Mouse (Mus musculus): ENCODE data around the gene Prmt9. TPM values are rescaled to one million over a fixed set of nuclear protein-coding genes. Genes with fewer than 3 reads are reported as not detected.

Gene Prmt9
- polyA plus RNA-seq (2016; fragmentation: Nextera tagmentation; extraction: Ambion mirVana), result 12.7 and 13.1 TPM in 2 replicates

DNA sequence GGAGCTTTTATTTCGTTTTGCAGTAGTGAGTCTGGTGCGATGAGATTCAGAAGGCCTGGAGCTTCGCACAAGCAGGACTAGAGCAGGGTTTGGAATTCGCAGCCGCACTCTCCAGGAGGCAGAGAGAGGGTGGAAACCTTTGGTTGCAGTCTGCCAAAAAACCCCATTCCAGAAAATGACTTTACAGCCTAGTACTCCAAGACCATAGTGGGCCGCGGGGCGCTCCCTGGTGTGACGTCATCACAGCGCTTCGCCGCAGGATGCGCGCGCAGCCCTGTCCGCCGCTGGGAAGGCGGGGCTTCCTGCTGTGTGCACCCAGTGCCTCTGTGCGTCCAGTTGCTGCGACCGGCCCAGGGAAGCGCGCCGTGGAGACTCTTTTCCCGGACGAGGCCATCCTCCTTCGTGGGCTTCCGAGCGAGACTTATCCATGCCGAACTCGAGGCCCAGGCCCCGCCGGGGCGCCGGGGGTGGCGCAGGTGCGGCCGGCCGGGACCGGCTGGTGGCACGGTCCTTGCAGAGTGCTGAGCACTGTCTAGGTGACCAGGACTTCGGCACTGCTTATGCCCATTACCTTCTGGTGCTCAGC is at the start of gene Prmt9:
TSS of gene Prmt9 (plus strand) at position 277 of the 586 bp plus-strand sequence.
- no peaks in the 10 kb centered on the region for H3K27me3 ChIP-seq (replicated peaks)
- H3K4me3 ChIP-seq, result peak within 1 kb of the TSS; percentile 74
- H3K4me2 ChIP-seq, result peak within 1 kb of the TSS; percentile 83
- peak; percentile 94 for ATAC-seq
- peak within 1 kb of the TSS; percentile 84 for H3K9ac ChIP-seq
- 4% methylated on average over 42 of the region's 42 CpGs for WGBS (ENCODE audit: insufficient replicate concordance)
- peaks cover 33% of the 10 kb centered on the region for H3K36me3 ChIP-seq
- peak within 1 kb of the TSS; percentile 83 for H3K27ac ChIP-seq
- H3K9me3 ChIP-seq (replicated peaks), result no peaks in the 10 kb centered on the region; the same call in 1 of the 2 replicates
- H3K4me1 ChIP-seq, result peaks cover 28% of the 10 kb centered on the region

DNA sequence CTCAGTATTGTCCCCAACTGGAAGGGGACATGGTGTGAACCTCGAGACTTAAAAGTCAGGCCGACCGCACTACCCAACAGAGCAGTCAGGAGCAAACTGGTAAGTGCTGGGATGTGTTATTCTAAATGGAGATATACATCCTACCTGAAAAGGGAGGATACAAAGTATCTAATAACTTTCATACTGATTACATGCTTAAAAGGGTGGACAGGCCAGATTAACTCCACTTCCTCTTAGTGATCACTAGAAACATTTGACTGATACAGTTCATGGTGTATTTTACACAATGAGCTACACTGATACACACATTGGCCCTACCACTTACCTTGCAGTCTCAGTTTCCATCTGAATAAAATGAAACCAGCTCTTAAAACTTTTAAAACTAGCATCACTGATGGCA is 48.9 kb upstream of the Prmt9 start:
- Histone ChIP-seq H3K4me2 (no peak overlapping the region), H3K4me1 (peaks cover 44% of the 10 kb centered on the region), H3K9ac (no peak overlapping the region), H3K9me3 (replicated peaks) (no peaks in the 10 kb centered on the region), H3K27ac (no peak overlapping the region), H3K27me3 (replicated peaks) (no peaks in the 10 kb centered on the region), H3K4me3 (no peak overlapping the region), H3K36me3 (no peaks in the 10 kb centered on the region)
- WGBS (ENCODE audit: insufficient replicate concordance), result 84% methylated on average over 3 of the region's 3 CpGs
- no peak for ATAC-seq

DNA sequence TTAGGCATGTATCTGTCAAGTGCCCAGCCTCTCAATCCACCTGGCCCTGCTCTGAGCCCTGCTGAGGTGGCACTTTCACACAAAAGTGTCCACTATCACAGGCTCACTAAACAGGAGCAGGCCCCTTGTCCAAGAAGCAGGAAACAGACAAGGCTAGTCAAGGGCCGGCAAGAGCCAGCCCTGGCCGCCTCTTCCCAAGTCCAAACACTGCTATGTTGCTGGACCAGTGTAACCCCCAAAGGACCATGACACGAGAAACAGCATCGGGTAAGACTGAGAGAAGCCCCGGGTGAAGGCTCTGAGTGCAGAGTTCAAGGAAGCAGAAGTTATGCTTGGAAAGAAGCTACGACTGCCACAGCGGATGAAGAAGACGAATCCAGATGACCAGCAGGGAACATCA is 48.1 kb upstream of the Prmt9 start:
- Histone ChIP-seq H3K9me3 (replicated peaks) (no peaks in the 10 kb centered on the region), H3K36me3 (no peaks in the 10 kb centered on the region), H3K27me3 (replicated peaks) (no peaks in the 10 kb centered on the region), H3K27ac (no peak overlapping the region), H3K4me1 (peaks cover 46% of the 10 kb centered on the region), H3K4me3 (no peak overlapping the region), H3K9ac (no peak overlapping the region), H3K4me2 (no peak overlapping the region)
- ATAC-seq, result no peak
- WGBS (ENCODE audit: insufficient replicate concordance), result 68% methylated on average over 8 of the region's 8 CpGs

DNA sequence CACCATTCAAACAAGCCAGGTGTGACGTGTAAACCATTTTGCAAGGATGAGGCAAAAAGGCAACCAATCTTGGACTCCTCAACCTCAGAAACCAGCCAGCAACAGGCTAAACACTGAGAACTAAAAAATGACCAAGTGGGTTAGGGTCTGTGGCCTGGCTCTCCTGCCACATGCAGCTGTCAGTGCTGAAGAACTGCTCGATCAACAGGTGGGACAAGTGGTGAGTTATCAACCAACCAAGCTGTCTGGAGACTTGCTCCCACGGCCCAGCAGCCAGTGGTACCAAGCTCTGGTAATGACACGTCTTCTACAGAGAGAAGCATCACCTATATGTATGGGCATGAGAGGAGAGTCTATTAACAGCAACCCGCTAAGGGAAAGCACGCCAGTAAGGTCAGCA is 46.6 kb upstream of the Prmt9 start:
- H3K9ac ChIP-seq, result no peak overlapping the region
- H3K4me1 ChIP-seq, result peaks cover 33% of the 10 kb centered on the region
- no peaks in the 10 kb centered on the region for H3K36me3 ChIP-seq
- H3K27ac ChIP-seq, result no peak overlapping the region
- H3K4me2 ChIP-seq, result no peak overlapping the region
- no peak for ATAC-seq
- no peak overlapping the region for H3K4me3 ChIP-seq
- no peaks in the 10 kb centered on the region for H3K27me3 ChIP-seq (replicated peaks)
- H3K9me3 ChIP-seq (replicated peaks), result no peaks in the 10 kb centered on the region
- WGBS (ENCODE audit: insufficient replicate concordance), result 74% methylated on average over 6 of the region's 6 CpGs

DNA sequence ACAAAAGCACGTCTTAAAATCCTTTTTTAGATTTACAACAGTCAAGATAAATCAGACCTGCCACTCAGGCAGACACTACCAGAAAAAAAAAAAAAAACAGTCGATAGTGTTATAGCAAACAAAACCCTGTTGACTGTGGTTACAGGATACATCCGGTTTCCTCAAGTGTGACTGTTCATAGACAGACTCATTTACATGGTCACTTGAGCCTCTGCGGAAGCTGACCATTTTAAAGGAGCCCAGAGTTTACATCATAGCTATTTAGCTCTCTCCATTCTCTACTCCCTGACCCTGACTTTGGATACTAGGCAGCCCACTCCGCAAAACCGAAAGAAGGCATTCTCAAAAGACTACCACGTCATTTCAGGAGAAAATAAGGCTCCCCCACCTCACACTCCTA is 42.7 kb upstream of the Prmt9 start:
- Histone ChIP-seq H3K9ac (no peak overlapping the region), H3K4me2 (no peak overlapping the region), H3K27me3 (replicated peaks) (no peaks in the 10 kb centered on the region), H3K27ac (no peak overlapping the region), H3K36me3 (no peaks in the 10 kb centered on the region), H3K4me3 (no peak overlapping the region), H3K4me1 (peaks cover 30% of the 10 kb centered on the region), H3K9me3 (replicated peaks) (no peaks in the 10 kb centered on the region)
- 65% methylated on average over 7 of the region's 7 CpGs for WGBS (ENCODE audit: insufficient replicate concordance)
- ATAC-seq, result no peak

DNA sequence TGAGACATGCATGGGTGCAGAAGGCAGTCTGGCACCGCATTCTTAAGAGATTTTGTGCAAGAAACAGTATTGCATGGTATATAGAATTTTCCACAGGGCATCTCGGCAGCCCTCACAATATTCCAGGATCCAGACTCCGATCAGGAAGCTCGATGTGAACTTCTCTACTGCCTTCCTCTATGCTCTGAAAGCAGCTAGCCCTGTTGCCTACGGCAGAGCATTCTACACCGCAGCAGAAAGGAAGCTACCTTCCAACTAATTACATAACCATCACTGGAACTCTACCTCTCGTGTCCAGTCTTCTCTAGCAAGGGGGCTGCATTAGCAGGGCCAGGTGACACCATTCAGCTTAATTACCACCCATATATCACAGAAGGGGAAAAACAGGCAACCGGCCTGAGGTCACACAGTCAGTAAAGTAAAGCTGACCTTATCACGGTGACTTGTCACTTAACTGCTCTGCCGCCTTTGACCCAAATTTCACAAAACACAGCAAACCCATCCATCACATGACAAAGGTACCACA is 41.6 kb upstream of the Prmt9 start:
- Histone ChIP-seq H3K4me1 (peaks cover 29% of the 10 kb centered on the region), H3K9ac (no peak overlapping the region), H3K27me3 (replicated peaks) (no peaks in the 10 kb centered on the region), H3K36me3 (no peaks in the 10 kb centered on the region), H3K9me3 (replicated peaks) (no peaks in the 10 kb centered on the region), H3K27ac (no peak overlapping the region), H3K4me2 (no peak overlapping the region), H3K4me3 (no peak overlapping the region)
- WGBS (ENCODE audit: insufficient replicate concordance), result 67% methylated on average over 10 of the region's 10 CpGs
- ATAC-seq, result no peak

DNA sequence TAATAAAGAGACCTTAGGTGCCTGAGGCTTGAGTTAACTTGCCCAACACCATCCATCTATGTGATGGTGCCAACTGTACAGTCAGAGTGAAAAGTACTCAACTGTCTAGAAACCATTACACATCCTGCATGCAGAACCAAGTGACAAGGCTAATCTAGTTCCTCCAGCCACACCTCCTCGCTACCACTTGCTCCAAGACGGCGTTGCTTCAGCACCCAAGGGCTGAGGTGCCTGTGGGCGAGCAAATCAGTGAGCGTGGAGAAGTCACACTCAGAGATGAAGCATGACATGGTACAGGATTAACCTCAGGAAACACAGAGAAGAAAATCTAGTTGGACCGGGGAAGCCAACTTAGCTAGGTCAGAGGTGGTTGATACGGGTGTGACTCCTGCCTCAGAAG is 40.2 kb upstream of the Prmt9 start:
- no peaks in the 10 kb centered on the region for H3K36me3 ChIP-seq
- no peaks in the 10 kb centered on the region for H3K9me3 ChIP-seq (replicated peaks)
- H3K4me1 ChIP-seq, result peaks cover 26% of the 10 kb centered on the region
- H3K27ac ChIP-seq, result no peak overlapping the region
- no peak overlapping the region for H3K4me3 ChIP-seq
- H3K4me2 ChIP-seq, result 0 out of 2 replicates have a peak overlapping the region, but pooled peaks have one; percentile 8
- H3K27me3 ChIP-seq (replicated peaks), result no peaks in the 10 kb centered on the region
- WGBS (ENCODE audit: insufficient replicate concordance), result 36% methylated on average over 7 of the region's 7 CpGs
- no peak for ATAC-seq
- H3K9ac ChIP-seq, result no peak overlapping the region

DNA sequence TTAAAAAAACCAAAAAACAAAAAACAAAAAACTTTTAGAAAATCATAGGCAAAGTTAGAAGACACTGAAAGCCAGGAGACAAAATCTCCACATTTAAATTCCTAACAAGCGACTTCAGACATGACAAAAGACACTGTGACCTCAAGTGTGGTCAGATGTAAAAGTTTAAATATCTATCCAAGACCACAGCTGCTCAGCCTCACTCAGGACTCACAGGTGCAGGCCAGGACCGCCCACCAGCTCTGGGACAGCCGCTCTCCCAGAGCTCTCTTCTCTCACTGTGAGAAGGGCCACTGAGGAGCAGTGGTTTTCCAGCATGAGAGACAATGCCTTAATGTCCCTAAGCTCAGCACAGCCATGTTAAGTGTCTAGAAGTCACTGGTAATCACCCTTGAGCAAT is 38.8 kb upstream of the Prmt9 start:
- H3K9ac ChIP-seq, result no peak overlapping the region
- H3K4me3 ChIP-seq, result no peak overlapping the region
- no peak for ATAC-seq
- H3K4me2 ChIP-seq, result no peak overlapping the region
- 72% methylated on average over 3 of the region's 3 CpGs for WGBS (ENCODE audit: insufficient replicate concordance)
- peaks cover 35% of the 10 kb centered on the region for H3K4me1 ChIP-seq
- no peaks in the 10 kb centered on the region for H3K9me3 ChIP-seq (replicated peaks)
- no peaks in the 10 kb centered on the region for H3K27me3 ChIP-seq (replicated peaks)
- no peak overlapping the region for H3K27ac ChIP-seq
- H3K36me3 ChIP-seq, result no peaks in the 10 kb centered on the region

DNA sequence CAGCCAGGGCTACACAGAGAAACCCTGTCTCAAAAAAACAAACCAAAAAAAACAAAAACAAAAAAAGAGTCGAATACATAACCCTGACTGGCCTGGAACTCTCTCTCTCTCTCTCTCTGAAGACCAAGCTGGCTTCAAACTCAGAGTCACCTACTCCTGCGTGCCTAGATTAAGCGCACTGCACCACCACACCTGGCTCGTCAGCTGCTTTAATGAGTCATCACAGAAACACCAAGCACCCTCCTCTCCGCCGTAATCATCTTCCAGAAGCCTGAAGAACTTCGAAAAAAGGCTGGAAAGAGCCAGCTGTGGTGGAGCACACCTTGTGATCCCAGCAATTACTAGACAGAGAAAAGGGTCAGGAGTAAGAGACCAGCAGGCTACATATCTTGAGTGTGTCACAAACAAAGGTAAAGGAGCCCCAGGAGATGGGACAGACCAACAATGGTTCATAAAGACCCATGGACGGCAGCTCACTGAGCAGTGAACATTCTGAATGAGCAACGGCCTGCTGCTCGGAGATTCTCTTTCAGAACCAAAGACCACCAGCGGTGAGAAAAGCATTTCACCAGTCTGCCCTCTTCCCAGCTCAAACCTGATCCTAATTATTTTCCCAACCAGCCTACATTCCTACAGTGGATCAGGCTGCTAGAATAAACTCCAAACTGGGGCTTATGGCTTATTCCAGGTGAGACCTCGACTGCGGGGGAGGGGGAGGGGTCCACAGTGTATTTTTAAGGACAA is 37.3 kb upstream of the Prmt9 start:
- H3K27me3 ChIP-seq (replicated peaks), result no peaks in the 10 kb centered on the region
- H3K9me3 ChIP-seq (replicated peaks), result no peaks in the 10 kb centered on the region
- H3K9ac ChIP-seq, result no peak overlapping the region
- no peaks in the 10 kb centered on the region for H3K36me3 ChIP-seq
- peaks cover 48% of the 10 kb centered on the region for H3K4me1 ChIP-seq
- WGBS (ENCODE audit: insufficient replicate concordance), result 70% methylated on average over 13 of the region's 13 CpGs
- ATAC-seq, result no peak
- H3K4me2 ChIP-seq, result no peak overlapping the region
- H3K4me3 ChIP-seq, result no peak overlapping the region
- no peak overlapping the region for H3K27ac ChIP-seq

DNA sequence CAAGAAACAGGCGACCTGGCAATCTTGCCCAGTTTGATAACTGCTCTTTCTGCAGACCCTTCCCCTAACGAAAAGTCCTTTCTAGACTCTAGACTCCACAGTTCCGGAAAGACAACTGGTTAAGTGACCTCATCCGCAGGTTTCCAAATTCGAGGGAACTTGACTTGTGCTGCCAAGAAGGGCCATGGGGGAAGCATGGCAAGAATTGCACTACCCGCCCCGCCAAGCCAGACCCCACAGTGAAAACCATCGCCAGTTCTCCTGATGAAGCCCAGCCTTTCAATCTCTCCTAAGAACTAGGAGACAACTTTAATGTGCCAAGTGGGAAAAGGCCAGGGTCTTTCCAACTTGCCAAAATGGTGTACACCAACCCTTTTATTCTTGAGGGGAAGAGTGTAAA is 34.0 kb upstream of the Prmt9 start:
- H3K9me3 ChIP-seq (replicated peaks), result no peaks in the 10 kb centered on the region
- no peaks in the 10 kb centered on the region for H3K27me3 ChIP-seq (replicated peaks)
- H3K4me2 ChIP-seq, result no peak overlapping the region
- no peak overlapping the region for H3K4me3 ChIP-seq
- no peak overlapping the region for H3K9ac ChIP-seq
- WGBS (ENCODE audit: insufficient replicate concordance), result 77% methylated on average over 8 of the region's 8 CpGs
- peaks cover 57% of the 10 kb centered on the region for H3K4me1 ChIP-seq
- H3K36me3 ChIP-seq, result no peaks in the 10 kb centered on the region
- no peak overlapping the region for H3K27ac ChIP-seq
- no peak for ATAC-seq

DNA sequence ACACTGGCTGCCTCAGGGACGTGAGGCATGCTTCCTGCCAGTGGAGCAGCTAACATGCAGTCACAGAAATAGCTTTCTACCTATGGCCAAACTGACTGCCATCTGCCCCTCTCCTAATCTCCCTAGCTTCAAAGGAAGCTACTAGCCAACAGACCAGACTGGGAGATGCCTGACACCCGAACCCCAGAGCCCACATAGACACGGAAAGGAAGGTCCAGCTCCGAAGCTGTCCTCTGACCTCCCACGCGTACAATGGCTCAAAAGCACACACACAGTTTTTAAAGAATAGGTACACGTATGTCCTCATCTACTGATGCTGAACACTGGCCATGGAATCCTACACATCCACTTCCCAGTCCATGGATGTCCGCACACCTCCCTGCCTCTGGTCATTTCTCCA is 33.4 kb upstream of the Prmt9 start:
- H3K9me3 ChIP-seq (replicated peaks), result no peaks in the 10 kb centered on the region
- no peak overlapping the region for H3K27ac ChIP-seq
- H3K4me3 ChIP-seq, result peak overlapping the region; percentile 84
- ATAC-seq, result no peak
- 55% methylated on average over 8 of the region's 8 CpGs for WGBS (ENCODE audit: insufficient replicate concordance)
- peaks cover 52% of the 10 kb centered on the region for H3K4me1 ChIP-seq
- no peaks in the 10 kb centered on the region for H3K36me3 ChIP-seq
- no peak overlapping the region for H3K9ac ChIP-seq
- H3K27me3 ChIP-seq (replicated peaks), result no peaks in the 10 kb centered on the region
- H3K4me2 ChIP-seq, result peak overlapping the region; percentile 96

DNA sequence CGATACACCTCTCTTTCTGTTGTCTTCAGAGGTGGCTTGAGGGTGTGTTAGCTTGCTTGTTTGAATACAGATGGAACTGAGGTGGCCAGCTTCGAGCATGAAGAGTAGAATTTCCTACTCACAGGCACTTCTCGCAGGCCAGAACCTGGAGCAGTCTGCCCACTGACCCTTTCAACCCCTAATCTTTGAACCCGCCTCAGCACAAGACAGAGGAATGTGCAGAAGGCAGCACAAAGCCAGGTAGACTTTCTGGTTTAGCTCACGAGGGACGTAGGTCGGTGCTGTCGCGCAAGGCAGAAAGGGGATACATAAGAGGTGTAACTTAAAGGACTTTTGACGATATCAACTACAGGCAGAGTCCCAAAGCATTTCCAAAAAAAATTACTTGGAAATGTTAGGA is 32.4 kb upstream of the Prmt9 start:
- H3K9ac ChIP-seq, result peak overlapping the region; percentile 83
- H3K4me3 ChIP-seq, result peak overlapping the region; percentile 84
- H3K4me1 ChIP-seq, result peaks cover 50% of the 10 kb centered on the region
- H3K9me3 ChIP-seq (replicated peaks), result no peaks in the 10 kb centered on the region
- H3K36me3 ChIP-seq, result 0 out of 2 replicates have a peak, but pooled peaks cover 2% of the 10 kb centered on the region
- peak overlapping the region; percentile 96 for H3K4me2 ChIP-seq
- H3K27me3 ChIP-seq (replicated peaks), result no peaks in the 10 kb centered on the region
- peak overlapping the region; percentile 85; the same call in 1 of the 2 replicates for H3K27ac ChIP-seq
- 4% methylated on average over 10 of the region's 10 CpGs for WGBS (ENCODE audit: insufficient replicate concordance)
- ATAC-seq, result no peak

All from liver, embryonic 12.5 days (tissue).